Mouse (Mus musculus) c-Kit-negative CD71-positive TER-119-positive erythroid progenitor cells, embryonic 14.5 days (primary cell): Measurements from ENCODE around the gene Bpifa6.

Experiments used
- DNase-seq: peaks from one replicate; pipeline ENCODE4 v3.0.0-alpha.2; 2013; ENCODE audit warnings: low read depth, low spot score

Gene Bpifa6

GRCm38 (mm10) chr2:154038932-154039331 is 64.2 kb downstream of the Bpifa6 start:
- peak; percentile 2 for DNase-seq

GRCm38 (mm10) chr2:154044743-154045142 is 70.0 kb downstream of the Bpifa6 start:
- no peak for DNase-seq
